Mouse (Mus musculus): Measurements from ENCODE around the gene 1700016K19Rik.

DNA sequence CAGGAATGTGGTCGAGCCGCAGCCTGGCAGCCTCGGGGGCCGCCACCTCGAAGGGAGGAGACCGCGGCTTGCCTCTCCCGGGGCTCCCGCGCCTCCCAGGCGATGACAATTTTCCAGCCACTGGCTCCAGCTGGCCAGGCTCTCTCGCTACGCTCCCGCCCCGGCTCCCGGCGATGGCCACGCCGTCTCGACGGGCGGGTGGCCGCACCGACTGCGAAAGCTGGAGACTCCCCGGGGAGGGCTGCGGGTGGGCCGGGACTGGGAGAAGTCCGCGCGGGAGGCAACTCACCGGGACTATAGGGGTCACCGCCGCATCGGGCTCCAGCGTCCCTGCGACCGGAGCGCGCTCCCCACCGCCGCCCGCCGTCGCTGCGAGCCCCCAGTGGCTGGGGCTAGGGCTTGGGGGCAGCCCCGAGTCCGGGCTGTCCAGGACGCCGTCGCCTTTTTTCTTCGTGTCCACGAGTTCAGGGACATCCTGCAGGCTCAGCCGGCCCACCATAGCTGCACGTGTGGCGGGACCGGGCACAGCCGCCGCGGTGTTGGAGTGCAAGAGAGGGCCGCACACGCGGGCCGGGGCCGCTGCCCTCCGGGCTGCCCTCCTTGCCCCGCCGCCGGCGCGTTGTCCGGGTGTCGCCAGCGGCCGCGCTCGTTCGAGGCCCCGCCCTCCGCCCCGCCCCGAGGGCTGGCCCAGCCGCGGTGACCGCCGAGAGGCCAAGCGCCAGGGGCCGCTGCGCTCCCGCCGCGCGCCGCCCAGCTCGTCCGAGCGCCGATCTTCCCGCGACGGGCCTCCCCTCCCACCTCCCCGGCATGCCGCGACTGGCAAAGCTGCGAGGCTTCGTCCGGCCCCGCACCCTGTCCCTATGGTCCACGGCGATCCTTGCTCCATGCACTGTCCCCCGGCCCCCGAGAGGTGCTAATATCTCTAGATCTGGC lies 27.7 kb downstream of the 1700016K19Rik start, which contains the start of gene Rflnb:
- TF ChIP-seq MAFK (IDR thresholded peaks at IDR 0.05; ENCODE audit: insufficient read depth, low read depth, low read length): no peak
- TF ChIP-seq HCFC1 (IDR thresholded peaks at IDR 0.05; ENCODE audit: borderline replicate concordance, insufficient read depth, low read length): no peak
- TF ChIP-seq ZNF384 (IDR thresholded peaks at IDR 0.05; ENCODE audit: low read depth, low read length): no peak
- TF ChIP-seq CHD2 (IDR thresholded peaks at IDR 0.05; ENCODE audit: low read depth, low read length): no peak
